Mouse (Mus musculus) heart, embryonic 11.5 days (tissue): ENCODE results near the gene Tut4. TPM values are rescaled to one million over a fixed set of nuclear protein-coding genes. Genes with fewer than 3 reads are reported as not detected.

Experiments used
- ATAC-seq: fragments of 200-750 bp; cut with Nextera tagmentation; replicated peaks from 2 replicates; pipeline ENCODE4 v1.8.0; 2017; ENCODE audit warnings: moderate library complexity; ENCODE audit not compliant: insufficient number of reproducible peaks, low FRiP score, low TSS enrichment
- H3K27ac ChIP-seq: fragments of 300-500 bp; sonication (generic); 2 replicates; pipeline ENCODE4 v1.5.1; 2014; ENCODE audit warnings: mild to moderate bottlenecking, low read depth, low read length
- H3K27me3 ChIP-seq: fragments of 300-500 bp; sonication (generic); 2 replicates; pipeline ENCODE4 v1.6.1; 2014; ENCODE audit warnings: mild to moderate bottlenecking, low read length, mixed read lengths; ENCODE audit not compliant: control insufficient read depth, insufficient read depth
- H3K36me3 ChIP-seq: fragments of 300-500 bp; sonication (generic); 2 replicates; pipeline ENCODE4 v1.6.1; 2014; ENCODE audit warnings: mild to moderate bottlenecking, low read length, moderate library complexity, mixed read lengths; ENCODE audit not compliant: control insufficient read depth, insufficient read depth
- H3K4me1 ChIP-seq: fragments of 300-500 bp; sonication (generic); 2 replicates; pipeline ENCODE4 v1.6.1; 2014; ENCODE audit warnings: low read length; ENCODE audit not compliant: control insufficient read depth, insufficient read depth
- H3K4me2 ChIP-seq: fragments of 300-500 bp; sonication (generic); 2 replicates; pipeline ENCODE4 v1.6.1; 2014; ENCODE audit warnings: mild to moderate bottlenecking, moderate library complexity
- H3K4me3 ChIP-seq: fragments of 300-500 bp; sonication (generic); 2 replicates; pipeline ENCODE4 v1.5.1; 2014; ENCODE audit warnings: low read depth, low read length
- H3K9ac ChIP-seq: fragments of 300-500 bp; sonication (generic); 2 replicates; pipeline ENCODE4 v1.6.1; 2014; ENCODE audit warnings: mild to moderate bottlenecking, low read depth, low read length, moderate library complexity
- H3K9me3 ChIP-seq: fragments of 300-500 bp; sonication (generic); replicated peaks from 2 replicates; pipeline ENCODE4 v1.6.1; 2016; ENCODE audit warnings: low read length; ENCODE audit not compliant: control insufficient read depth
- WGBS: fragments of 180-500 bp; shearing (Covaris S2); extraction: QIAGEN DNeasy Blood & Tissue Kit; methylation state at CpG from one replicate; pipeline ENCODE4 v1.1.7; 2014; ENCODE audit not compliant: insufficient replicate concordance; 5-methylcytosine and 5-hydroxymethylcytosine counted together
- polyA plus RNA-seq: library from polyadenylated mRNA; unstranded; fragments of >200 nt; fragmentation: Nextera tagmentation; extraction: Ambion mirVana; gene quantifications from 2 replicates; pipeline ENCODE4 v1.2.1, GENCODE M21; 2014

Tut4 gene
- polyA plus RNA-seq, 1 experiment from 2014 or later: 56.1 TPM

DNA sequence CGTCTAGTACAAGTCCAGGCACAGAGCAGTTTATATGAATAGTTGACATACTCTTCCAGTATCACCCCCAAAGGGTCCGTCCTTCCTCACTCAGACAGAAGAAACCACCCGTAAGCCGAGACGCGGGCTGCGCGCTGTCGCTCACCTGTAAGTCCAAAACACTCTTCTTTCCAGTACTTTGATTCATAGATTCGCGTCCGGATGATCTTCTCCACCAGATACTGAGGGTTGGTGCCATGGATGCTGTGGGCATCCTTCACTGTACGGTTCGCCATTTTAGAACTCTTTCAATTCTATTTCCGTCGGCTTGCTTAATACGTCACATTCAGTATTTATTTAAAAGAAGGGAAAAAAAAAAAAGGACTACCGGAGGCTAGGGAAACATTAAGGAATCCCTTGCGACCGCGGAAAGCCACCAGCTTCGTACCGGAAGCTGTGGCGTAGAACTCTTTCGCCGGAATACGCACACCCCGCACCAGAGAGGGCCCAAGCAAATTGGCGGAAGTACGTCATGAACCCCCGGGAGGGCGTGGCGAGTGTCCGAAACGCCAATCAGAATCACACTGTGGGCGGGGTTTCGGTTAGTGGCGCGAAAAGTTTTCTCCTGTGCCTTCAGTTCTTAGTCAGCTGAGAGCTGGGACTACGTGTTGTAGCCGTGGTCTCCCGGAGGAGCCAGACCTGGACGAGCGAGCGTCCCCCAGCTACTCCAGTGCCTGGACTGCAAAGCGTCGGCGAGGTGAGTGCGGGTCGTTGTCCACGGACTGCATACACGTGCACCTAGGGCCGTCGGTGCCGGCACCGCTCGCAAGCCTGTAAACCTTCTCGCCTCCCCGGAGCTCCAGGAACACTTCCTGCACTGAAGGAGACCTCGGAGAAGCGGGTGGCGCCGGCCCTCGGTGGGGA, 119.9 kb downstream of the Tut4 start, which contains the start of the genes Prpf38a and Orc1:
TSS of gene Prpf38a (minus strand) at position 497 of the 903 bp plus-strand sequence.
TSS of gene Orc1 (plus strand) at position 584 of the 903 bp plus-strand sequence.
- Histone ChIP-seq H3K36me3 (peaks cover 10% of the 10 kb centered on the region; the same call in 1 of the 2 replicates), H3K27me3 (no peaks in the 10 kb centered on the region), H3K9ac (peak within 1 kb of the TSS; percentile 86), H3K4me3 (peak within 1 kb of the TSS; percentile 91), H3K4me1 (peaks cover 8% of the 10 kb centered on the region; the same call in 1 of the 2 replicates), H3K9me3 (no peaks in the 10 kb centered on the region), H3K4me2 (peak within 1 kb of the TSS; percentile 87), H3K27ac (peak within 1 kb of the TSS; percentile 77)
- peak; percentile 94 for ATAC-seq
- under 1% methylated on average over 64 of the region's 64 CpGs for WGBS

DNA sequence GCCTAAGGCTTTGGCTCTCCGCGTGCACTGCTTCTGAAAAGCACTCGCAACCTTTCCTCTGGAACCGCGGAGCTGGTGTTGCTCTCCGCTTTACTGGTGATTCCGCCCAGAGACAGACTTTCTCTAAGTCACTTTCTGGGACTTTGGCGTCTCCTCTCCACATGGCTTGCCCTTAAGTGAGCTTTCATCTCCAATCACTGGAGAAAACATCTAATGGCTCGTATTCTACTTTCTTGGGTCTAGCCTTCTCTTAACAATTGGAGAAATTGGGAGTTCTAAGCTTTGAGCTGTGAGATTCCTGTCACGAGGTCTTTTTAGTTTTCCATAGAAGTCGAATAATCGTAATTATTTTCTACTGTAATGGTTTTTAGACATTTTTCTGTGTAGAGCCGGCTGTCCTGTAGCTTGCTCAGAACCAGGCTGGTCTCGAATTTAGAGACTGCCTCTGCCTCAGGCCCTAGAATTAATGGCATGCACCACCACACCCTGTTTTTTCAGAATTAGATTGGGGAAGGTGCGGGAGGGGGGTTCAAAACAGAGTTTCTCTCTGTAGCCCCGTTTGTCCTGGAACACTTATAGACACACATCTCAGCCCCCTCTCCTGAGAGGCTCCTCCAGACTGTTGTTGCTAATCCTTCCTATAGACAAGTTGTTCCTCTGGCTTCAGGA, 120.7 kb downstream of the Tut4 start:
- H3K9me3 ChIP-seq: no peaks in the 10 kb centered on the region
- H3K4me3 ChIP-seq: peak overlapping the region; percentile 91
- H3K27ac ChIP-seq: peak overlapping the region; percentile 77
- WGBS: under 1% methylated on average over 16 of the region's 16 CpGs
- ATAC-seq: no peak
- H3K4me1 ChIP-seq: peaks cover 8% of the 10 kb centered on the region; the same call in 1 of the 2 replicates
- peaks cover 7% of the 10 kb centered on the region; the same call in 1 of the 2 replicates for H3K36me3 ChIP-seq
- H3K4me2 ChIP-seq: peak overlapping the region; percentile 87
- peak overlapping the region; percentile 86 for H3K9ac ChIP-seq
- no peaks in the 10 kb centered on the region for H3K27me3 ChIP-seq

- 82% methylated on average over 2 of the region's 2 CpGs for WGBS
- Histone ChIP-seq H3K36me3 (peaks cover 3% of the 10 kb centered on the region; the same call in 1 of the 2 replicates), H3K9me3 (no peaks in the 10 kb centered on the region), H3K4me3 (no peak overlapping the region), H3K4me2 (no peak overlapping the region), H3K27me3 (no peaks in the 10 kb centered on the region), H3K9ac (no peak overlapping the region), H3K27ac (no peak overlapping the region), H3K4me1 (no peaks in the 10 kb centered on the region)
- no peak for ATAC-seq
Measured at GRCm38 (mm10) chr4:108593376-108593775, 134.2 kb downstream of the Tut4 start.

GRCm38 (mm10) chr4:108595785-108596184, 136.6 kb downstream of the Tut4 start:
- 85% methylated on average over 1 of the region's 1 CpGs for WGBS
- no peak overlapping the region for H3K4me3 ChIP-seq
- no peak for ATAC-seq

GRCm38 (mm10) chr4:108598306-108598705, 139.1 kb downstream of the Tut4 start:
- H3K36me3 ChIP-seq: peaks cover 21% of the 10 kb centered on the region
- H3K27ac ChIP-seq: no peak overlapping the region
- H3K4me2 ChIP-seq: no peak overlapping the region
- no peak for ATAC-seq
- H3K9ac ChIP-seq: no peak overlapping the region
- 85% methylated on average over 4 of the region's 4 CpGs for WGBS
- H3K4me1 ChIP-seq: no peaks in the 10 kb centered on the region
- no peak overlapping the region for H3K4me3 ChIP-seq
- H3K27me3 ChIP-seq: no peaks in the 10 kb centered on the region
- H3K9me3 ChIP-seq: no peaks in the 10 kb centered on the region

More at GRCm38 (mm10) chr4:108595785-108596184, 136.6 kb downstream of the Tut4 start:
- no peak overlapping the region for H3K27ac ChIP-seq
- no peak overlapping the region for H3K4me2 ChIP-seq
- no peaks in the 10 kb centered on the region for H3K27me3 ChIP-seq
- peaks cover 9% of the 10 kb centered on the region for H3K36me3 ChIP-seq
- H3K4me1 ChIP-seq: no peaks in the 10 kb centered on the region
- H3K9me3 ChIP-seq: no peaks in the 10 kb centered on the region
- no peak overlapping the region for H3K9ac ChIP-seq

GRCm38 (mm10) chr4:108601870-108602269, 142.6 kb downstream of the Tut4 start:
- 93% methylated on average over 7 of the region's 7 CpGs for WGBS
- Histone ChIP-seq H3K4me2 (no peak overlapping the region), H3K27ac (no peak overlapping the region), H3K9me3 (no peaks in the 10 kb centered on the region), H3K4me3 (no peak overlapping the region), H3K4me1 (no peaks in the 10 kb centered on the region), H3K9ac (no peak overlapping the region), H3K36me3 (peaks cover 39% of the 10 kb centered on the region), H3K27me3 (no peaks in the 10 kb centered on the region)
- no peak for ATAC-seq

DNA sequence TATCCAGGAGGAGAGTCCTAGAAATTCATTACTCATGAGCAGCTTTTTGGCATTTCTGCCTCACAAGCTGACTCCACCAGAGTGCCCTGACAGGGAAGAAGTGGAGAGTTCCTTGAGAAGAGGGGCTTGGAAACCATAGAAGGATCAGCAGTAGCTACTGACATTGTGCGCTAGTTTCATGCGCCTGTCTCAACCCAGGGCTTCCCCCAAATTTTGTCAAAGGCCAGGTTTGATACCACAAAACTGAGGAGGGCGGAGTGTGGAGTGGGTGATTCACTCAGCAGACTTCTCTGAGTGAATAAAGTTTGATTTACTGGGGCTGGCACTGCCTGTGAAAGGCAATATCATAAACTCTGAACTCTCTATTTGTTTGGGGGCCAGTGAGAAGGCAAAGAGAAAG, 149.4 kb downstream of the Tut4 start:
- no peak for ATAC-seq
- Histone ChIP-seq H3K27ac (no peak overlapping the region), H3K4me1 (no peaks in the 10 kb centered on the region), H3K36me3 (peaks cover 17% of the 10 kb centered on the region), H3K4me3 (no peak overlapping the region), H3K9ac (no peak overlapping the region), H3K4me2 (no peak overlapping the region), H3K9me3 (no peaks in the 10 kb centered on the region), H3K27me3 (no peaks in the 10 kb centered on the region)
- WGBS: 92% methylated on average over 3 of the region's 3 CpGs
